Mouse (Mus musculus): ENCODE results near the gene Cnpy1.

DNA sequence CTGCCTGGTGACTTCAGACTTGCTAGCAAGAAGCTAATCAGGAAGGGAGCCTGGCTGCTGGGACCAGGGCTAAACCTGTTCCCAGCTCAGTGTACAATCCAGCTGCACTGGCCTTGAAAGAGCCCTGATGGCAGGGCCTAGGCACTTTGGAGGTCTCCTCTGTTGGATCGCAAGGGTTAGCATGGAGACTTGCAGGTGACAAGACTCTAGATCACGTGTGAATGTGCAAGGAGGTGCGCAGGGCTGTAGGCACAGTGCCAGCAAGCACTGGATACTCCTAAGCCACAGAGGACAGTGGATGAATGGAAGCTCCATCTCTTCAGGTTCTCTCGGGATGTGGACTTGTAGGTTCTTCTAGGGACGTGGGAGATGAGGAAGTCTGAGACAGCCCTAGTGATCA is 6.7 kb downstream of the Cnpy1 start:
- TF ChIP-seq POLR2A (IDR thresholded peaks at IDR 0.05; ENCODE audit: control insufficient read depth, low read depth, low read length) = no peak
- no peak for TF ChIP-seq CTCF (IDR thresholded peaks at IDR 0.05; ENCODE audit: control insufficient read depth, insufficient read depth, insufficient replicate concordance, low read depth, low read length)

Measured in testis, adult 2 months (tissue).